Mouse (Mus musculus) urinary bladder, postnatal 25 days (tissue): ENCODE data around the gene Dpy19l3.

ENCODE experiments used
- DNase-seq: peaks from one replicate; pipeline ENCODE4 v3.0.0; 2022; ENCODE audit warnings: low spot score

Gene Dpy19l3

DNA sequence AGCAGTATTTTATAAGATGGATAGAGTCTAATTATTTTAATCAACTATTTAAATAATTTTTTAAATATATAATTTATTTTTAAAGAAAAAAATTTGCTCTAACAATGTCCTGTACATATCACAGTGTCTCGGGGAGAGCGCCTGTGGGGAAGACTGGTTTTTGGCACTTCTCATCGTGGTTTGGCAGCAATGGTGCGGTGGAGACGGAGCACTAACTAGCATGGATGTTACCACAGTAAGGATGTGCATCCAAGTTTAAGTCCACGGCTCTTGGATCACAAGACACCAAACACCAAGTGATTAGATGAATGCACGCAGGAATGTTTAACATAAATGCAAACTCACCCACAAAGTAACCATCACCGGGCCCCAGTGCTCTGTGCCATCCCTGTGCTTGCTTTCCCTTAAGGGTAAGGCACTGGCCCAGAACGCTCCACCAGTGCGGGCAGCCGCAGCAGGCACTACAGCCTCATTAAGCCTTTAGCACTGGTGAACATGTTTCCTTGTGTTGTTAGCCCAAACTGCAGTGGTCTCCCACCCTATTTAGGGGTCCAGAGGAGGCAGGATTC, 65.4 kb downstream of the Dpy19l3 start:
- DNase-seq: no peak

DNA sequence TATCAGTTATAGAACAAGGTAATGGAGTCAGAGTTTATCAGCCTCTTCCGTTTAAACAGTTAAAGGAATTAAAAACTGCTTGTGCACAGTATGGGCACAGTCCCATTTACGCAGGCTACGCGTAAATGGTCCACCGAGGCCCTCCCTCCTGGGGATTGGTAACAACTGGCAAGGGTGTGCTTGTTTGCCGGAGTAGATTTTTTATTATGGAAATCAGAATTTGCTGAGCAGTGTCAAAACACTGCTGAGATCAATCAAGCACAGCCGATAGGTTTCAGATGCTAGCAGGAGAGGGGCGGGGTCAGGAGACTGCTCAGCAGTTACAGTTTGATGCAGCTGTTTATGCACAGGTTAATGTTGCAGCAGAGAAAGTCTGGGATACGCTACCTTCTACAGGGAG, 66.0 kb downstream of the Dpy19l3 start:
- DNase-seq: no peak

DNA sequence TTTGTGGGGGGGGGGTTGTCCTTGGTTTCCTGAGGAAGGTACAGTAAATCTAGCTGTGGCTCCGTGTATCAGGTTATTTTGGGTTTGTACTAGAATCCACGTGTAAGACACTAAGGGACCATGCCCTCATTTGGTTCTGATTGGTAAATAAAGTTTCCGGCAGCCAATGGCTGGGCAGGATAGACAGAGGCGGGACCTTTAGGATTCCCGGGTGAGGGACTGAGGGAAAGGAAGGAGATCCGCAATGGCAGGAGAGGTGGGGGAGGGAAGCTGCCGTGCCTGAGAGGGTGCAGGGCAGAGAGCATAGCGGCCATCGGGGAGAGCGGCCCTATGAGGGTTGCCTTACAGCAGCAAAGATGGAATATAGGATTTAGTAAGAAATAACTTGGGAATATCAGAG, 67.0 kb downstream of the Dpy19l3 start:
- DNase-seq: no peak

DNA sequence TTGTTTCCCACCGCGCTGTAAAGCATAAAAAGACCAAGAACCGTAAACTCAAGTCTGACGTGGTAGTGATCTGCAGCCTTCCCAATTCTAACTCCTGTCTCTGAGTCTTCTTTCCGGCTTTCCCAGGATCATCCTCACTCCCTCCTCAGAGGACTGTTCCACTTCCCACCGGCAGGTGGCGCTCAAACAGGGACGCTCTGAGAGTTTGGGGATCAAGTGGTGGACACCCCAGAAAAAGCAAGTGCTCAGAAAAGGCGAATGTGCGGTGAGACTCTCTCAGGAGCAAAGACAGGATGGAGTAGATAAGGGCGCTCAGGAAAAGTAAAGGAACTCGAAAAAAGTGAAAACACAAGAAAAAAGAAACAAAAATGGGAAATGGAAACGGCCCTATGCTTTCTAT, 67.5 kb downstream of the Dpy19l3 start:
- DNase-seq: peak; percentile 65

DNA sequence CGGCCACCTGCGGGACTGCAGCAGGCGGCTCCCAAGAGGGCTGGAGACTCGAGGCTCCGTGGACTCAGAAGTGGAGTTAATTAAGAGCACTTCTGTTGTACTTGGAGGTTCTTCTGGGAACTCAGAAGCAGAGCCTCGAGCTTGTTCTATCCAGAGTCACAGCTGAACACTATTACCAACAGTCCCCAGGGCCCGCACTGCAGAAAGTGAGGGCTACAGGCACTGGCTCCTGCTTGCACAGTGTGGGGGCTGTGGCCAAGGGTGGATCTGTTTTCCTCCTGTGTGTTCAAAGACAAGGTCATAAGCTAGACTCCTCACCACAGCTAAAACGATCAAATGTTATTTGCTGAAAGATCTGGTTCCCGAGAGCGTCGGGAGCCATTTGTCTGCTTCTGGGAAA, 68.0 kb downstream of the Dpy19l3 start:
- no peak for DNase-seq

DNA sequence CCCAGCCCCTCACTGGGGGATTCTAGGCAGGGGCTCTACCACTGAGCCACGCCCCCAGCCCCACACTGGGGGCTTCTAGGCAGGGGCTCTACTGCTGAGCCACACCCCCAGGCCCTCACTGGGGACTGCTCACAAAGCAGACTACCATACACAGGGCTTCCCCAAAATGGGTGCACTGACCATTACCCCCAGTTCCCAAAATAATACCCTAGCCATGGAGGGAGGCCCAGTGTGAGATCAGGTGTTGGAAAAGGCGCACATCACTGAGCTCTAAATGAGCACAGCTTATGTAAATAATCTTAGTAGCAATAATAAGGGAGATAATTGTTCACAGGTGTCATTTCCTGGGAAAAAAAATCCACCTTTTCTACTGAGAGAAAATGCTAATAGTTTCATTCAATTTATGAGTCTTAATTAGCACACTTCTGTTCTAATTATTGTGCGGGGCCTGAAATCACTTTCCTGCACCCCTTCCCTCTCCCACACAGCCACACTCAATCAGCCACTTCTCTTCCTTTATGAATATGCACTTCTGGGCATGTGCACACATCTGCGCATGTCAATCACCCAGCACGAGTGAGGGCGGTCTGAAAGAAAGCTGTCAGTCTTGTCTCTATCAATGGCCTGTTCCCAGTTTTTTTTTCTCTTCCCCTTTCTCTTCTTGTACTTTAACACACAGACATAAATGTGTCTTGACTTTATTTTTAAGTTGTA, 70.7 kb downstream of the Dpy19l3 start:
- DNase-seq: no peak

DNA sequence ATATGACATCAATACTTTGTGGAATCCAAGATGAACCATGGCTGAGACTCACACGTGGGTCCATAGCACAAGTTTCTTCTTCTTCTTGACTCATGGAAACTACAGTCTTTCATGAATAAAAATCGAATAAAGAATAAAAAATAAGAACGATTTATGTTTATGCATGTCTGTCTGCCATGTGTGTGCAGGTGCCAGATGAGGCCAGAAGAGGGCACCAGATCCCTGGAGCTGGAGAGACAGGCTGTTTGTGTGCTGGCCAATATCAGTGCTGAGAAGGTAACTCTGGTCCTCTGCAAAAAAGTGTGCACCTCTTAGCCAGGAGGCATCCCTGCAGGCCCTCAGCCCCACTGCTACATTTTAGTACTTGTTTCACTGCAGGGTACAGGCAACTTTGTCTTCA, 72.7 kb downstream of the Dpy19l3 start:
- no peak for DNase-seq

DNA sequence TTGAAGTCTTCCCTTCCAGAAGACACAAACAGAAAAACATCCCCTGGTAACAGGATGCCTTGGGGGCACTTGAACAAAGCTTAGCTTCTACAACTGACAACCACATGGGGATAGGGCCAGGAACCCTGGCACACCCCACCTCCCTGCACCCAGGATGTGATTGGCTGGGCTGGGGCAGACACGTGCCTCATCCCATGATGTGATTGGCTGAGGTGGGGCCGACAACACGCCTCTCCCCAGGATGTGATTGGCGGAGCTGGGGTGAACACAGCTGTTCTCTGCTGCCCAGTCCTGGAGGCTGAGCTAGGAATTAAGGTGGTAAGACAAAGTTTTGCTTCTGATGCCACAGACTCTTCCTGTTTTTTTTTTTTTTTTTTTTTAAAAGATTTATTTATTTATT, 75.3 kb downstream of the Dpy19l3 start:
- DNase-seq: no peak

DNA sequence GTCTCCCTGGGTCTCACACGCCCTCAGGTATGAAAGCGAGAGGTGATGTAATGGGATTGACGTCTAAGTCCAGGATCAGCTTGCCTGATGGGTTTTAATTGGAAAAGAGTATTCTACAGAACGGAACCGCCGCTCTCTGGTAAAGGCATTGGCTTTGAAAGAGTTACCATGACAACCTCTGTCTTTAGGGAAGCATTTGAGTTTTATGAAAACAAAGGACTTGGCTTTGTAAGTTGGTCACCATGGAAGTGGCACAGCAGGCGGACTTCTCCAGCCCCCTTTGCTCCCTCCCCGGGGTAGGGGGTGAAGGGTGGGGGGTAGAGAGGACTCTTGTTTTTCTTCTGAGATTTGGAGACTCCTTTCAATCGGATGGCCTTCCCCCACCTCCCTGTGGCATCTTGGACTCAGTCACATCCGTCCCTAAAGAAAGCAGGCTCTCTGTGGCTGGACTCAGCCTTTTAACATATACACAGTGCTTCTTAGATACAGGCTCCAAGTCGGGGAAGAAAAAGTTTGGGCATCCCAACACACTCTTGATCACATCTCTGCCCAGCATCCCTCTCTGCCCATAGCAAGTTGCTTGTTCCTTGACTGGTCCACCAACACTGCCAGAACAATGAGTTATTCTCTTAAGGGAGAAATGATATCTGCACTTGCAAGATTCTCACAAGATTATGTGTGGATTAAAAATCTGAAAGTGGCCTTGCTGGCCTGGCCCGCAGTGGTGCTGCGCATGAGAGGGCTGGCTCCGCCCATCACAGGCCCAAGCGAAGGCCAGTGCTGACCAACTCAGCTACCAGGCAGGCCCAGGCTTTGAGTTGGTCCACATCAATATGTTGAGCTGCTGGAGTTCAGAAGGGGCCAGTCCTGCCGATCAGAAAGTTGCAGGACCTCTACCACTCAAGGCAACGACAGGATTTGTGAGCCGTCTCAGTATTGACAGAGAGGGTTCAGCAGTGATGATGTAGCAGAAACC, 85.9 kb downstream of the Dpy19l3 start:
- no peak for DNase-seq

DNA sequence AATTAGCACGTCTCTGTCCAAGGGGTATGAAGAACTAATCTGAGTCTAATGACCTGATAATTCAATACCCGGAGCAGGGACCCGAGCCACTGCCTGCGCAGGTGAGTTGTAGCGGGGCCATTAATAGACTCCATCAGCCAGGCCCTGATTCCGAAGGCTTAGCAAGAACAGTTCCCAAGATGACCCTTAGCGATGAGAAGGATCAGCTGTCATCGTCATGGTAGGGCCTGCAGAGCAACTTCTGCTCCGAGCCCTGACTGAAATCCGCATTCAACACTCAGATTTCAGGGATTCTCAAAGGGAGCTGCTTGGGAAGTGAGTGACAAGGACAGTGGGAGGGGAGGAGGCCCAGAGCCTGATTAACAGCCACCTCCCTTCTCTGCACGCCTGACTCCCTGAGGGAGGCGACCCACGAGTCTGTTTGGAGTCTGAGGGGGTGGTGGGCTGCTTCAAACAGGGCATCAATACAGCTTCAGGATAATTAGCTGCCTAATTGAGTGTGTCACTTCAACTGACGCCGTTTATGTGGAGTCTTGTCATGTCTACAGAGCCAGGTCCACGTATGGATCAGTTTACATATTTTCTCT, 90.4 kb downstream of the Dpy19l3 start:
- DNase-seq: no peak

DNA sequence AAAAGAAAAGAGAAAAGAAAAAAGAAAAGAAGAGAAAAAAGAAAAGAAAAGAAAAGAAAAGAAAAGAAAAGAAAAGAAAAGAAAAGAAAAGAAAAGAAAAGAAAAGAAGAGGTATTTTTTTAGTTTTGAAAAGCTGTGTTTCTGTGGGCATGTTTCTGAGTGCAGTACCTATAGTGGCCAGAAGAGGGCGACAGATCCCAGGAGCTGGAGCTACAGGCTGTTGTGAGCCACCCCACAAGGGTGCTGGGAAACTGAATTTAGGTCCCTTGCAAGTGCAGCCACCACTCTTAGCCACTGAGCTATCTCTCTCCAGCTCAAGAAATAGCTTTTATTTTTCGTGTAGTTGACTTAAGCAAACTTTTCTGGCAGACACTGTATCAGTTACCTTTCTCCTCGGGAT, 95.1 kb downstream of the Dpy19l3 start:
- peak; percentile 23 for DNase-seq

DNA sequence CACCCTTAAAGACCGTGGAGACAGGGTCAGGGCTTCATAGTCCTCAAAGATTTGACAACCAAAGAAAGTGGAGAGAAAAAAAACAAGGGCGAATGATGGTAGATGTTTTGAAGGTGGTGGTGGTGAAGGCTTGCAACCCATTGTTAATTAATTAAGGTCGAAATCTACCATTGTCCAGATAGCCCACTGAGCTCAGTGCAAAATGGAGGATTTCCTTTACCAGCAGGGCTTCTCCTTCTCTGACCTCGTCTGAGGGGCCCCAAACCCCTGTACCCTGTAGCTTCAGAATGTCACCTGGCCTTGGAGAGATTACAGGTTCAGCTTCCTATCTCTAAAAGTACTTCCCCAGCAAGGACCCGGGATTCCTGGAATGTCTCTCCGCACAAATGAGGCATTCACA, 96.4 kb downstream of the Dpy19l3 start:
- no peak for DNase-seq

DNA sequence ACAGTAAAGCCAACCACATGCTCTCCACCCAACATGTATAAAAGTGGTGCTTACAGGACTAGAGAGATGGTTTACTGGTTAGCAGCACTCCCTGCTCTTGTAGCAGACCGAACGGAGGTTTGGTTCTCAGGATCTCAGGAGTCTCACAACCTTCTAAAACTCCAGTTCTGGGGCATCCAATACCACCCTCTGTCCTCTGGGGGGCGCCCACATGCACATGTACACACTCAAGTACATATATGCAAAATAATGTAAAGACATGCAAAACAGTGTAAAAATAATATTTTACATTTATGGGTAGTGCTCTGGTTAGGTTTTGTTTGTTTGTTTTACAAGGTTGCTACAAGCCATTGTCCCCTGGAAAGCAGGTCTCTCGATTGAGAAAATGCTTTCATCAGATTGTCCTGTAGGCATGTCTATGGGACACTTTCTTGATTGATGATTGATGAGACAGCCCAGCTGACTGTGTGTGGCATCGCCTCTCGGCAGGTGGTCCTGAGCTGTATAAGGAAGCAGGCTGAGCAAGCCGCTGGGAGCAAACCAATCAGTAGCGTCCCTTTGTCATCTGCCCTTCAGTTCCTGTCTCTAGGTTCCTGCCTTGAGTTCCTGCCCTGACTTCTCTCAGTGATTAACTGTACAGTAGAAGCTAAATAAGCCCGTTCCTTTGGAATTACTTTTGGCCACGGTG, 102.5 kb downstream of the Dpy19l3 start:
- no peak for DNase-seq

DNA sequence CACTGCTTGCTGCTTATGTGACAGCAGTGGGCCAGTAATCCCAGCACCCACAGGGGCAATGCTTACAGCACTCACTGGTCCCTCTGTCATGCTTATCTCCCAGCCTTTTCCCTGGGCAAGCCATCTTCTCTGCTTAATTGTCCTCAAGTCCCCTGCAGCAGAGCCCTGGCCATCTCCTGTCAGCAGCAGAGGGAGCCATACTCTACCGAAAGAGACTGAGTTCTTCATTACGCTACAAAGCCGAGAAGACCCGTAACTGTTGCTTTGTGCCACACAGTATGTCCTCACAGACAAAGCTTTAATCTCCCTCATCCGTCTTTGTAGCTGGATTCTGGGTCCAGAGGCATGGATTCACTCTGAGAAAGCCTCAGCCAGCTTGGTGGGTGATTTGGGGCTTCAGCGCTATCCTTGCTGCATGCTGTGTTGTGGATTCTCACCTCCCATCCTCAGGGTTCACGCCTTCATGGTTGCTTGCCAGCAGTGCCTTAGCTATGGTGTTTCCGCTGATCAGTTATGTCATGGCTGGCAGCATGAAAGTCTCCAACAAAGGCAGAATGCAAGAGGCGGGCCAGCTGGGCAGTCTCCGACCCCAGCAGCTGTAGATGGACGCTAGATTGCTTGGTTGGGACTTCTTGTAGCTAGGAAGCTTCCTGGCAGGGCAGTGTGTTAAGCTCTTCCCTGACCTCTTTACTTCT, 103.4 kb downstream of the Dpy19l3 start:
- DNase-seq: no peak

DNA sequence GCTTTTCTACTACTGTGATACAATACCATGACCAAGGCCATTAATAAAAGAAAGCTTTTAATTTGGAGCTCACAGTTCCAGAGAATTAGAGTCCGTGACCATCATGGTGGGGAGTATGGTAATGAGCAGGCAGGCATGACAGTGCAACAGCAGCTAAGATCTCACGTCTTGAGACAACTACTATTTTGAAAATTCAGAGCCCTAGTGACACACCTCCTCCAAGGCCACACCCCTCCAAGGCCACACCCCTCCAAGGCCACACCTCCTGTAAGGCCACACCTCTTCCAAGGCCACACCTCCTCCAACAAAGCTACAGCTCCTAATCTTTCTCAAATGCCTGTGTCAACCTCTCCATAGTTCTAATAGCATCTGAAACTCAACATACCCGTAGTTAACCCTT, 105.2 kb downstream of the Dpy19l3 start:
- peak; percentile 22 for DNase-seq

DNA sequence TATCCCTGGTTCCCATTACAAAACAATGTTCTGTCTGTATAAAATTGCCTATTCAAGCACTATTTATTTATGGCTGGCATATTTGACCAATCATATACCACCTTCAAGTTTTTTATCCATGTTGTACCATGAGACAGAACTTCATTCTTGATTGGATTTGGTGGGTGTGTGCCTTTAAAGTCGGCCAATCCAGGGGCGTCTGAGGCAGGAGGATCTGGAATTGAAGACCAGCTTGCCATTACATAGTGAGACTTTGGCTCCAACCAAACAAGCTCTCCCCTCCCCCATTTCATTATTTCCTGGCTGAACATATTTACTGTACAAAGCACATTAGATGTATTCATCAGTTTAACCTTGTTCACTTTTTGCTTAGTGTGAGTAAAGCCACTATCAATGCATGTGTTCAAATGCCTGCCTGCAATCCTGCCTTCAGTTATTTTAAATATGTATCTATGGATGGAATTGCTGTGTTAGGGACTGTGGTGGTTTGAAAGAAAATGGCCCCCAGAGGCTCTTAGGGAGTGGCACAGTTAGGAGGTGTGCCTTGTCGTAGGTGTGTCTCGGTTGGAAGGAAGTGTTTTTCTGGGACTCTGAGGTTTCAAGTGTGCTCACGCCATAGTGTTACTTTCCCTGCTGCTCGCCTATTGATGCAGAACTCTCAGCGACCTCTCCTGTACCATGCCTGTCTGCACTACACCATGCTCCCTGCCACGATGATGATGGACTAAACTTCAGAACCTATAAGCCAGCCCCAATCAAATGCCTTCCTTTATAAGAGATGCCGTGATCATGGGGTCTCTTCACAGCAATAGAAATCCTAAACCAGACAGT, 105.8 kb downstream of the Dpy19l3 start:
- DNase-seq: no peak

DNA sequence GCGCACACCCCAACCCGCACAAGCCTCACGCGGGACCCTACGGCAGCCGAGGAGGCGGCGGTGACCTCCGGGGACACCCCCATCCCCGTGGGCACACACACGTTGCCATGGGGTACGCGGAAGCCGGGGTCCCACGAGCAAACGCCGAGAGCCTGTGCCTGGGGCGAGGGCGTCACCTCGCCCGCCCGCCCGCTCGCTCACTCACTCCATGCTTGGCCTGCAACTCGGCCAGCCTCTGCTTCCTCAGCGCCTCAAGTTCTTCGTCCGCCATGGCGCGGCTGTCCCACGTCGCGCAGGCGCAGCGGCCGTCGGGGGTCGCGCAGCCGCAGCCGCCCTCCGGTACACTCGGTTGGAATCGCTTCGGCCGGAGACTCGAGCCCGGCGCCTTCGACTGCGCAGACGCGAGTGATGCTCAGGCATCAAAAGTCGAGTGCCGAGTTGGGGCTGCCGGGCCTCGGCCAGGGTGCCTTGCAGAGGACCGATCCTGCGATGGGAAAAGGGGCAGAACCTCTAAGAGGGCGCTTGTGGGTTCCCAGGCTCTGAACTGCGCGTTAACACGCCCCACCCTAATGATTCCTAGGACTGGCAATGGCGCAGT, 107.1 kb downstream of the Dpy19l3 start, which contains the start of gene Pdcd5:
Gene Pdcd5 (minus strand): TSS at position 421 of the 598 bp plus-strand sequence.
- DNase-seq: peak; percentile 99

DNA sequence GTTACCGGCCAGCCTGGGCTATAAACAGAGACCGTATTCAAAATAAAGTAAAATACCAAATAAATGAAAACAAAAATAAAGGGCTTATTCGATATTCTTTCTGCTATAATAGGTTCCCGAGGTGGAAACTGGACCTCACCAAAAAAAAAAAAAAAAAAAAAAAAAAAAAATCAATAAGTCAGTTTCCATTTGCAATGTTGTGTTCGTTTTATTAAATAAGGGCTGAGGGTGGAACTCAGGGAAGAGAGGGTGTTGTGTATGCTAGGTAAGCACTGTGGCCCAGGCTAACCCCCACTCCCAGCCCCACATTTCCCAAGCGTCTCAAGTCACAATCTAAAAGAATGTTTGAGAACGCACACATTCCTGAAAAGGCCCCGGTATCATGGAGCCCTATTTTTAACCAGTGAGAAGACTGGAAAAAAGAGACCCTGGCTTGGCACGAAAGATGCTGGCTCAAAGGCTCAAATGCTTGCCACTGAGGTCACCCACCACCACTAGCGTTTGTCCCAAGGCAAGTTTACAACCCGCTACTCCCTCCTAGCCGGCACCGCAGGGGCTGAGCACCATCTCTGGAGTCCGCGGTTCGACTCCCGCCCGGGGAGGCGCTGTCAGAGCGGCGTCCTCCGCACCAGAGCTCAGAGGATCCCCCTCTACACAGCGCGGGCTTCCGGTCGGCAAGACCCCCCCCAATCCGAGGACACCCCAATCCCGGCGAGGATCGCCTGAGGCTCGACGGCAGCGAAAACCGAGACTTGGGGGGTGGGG, 107.8 kb downstream of the Dpy19l3 start:
- DNase-seq: peak; percentile 20

DNA sequence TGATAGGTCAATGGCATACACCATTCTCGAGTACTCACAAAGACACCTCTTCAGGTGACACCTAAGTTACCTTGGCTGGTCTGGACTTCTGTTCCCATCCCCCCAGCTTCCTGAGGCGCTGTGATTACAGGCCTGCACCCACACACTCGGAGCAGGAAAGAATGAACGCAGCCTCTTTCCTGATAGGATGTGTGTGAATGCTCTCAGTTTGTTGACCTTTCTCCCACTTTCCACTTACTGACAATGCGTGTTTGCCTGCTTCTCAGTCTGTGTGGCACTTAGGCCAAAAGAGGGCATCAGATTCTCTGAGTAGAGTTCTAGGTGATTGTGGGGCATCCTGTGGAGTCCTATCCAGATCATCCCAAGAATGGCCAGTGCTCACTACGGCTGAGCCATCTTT, 114.2 kb downstream of the Dpy19l3 start:
- DNase-seq: no peak
